Mouse (Mus musculus): ENCODE data around the gene Gramd2. TPM values are rescaled to one million over a fixed set of nuclear protein-coding genes. Genes with fewer than 3 reads are reported as not detected.
A peak's percentile ranks its signal among the peaks of the same experiment; 100 is the strongest.

Gramd2 gene
- polyA plus RNA-seq, 1 experiment from 2014 or later: 0.17 TPM

GRCm38 (mm10) chr9:59678313-59678712 is 1.6 kb upstream of the Gramd2 start:
- H3K9me3 ChIP-seq (ENCODE audit: control insufficient read depth, low read length): no peaks in the 10 kb centered on the region
- no peak overlapping the region for H3K9ac ChIP-seq (ENCODE audit: low read length)
- WGBS: 25% methylated on average over 1 of the region's 1 CpGs
- peaks cover 30% of the 10 kb centered on the region for H3K36me3 ChIP-seq (ENCODE audit: control insufficient read depth, insufficient read depth, low read length)
- DNase-seq (ENCODE audit: low spot score) (no peak), ATAC-seq (ENCODE audit: insufficient read depth, low FRiP score, low TSS enrichment) (no peak)
- H3K27me3 ChIP-seq (ENCODE audit: control insufficient read depth, insufficient read depth, low read length): peaks cover 12% of the 10 kb centered on the region
- no peak overlapping the region for H3K27ac ChIP-seq (ENCODE audit: low read depth, low read length)
- no peak overlapping the region for H3K4me2 ChIP-seq (ENCODE audit: low read depth)
- peaks cover 7% of the 10 kb centered on the region; the same call in 1 of the 2 replicates for H3K4me1 ChIP-seq (ENCODE audit: control insufficient read depth, insufficient read depth, low read length)
- no peak overlapping the region for H3K4me3 ChIP-seq (ENCODE audit: low read depth, low read length)

GRCm38 (mm10) chr9:59680534-59680875 is 561 bp downstream of the Gramd2 start:
- Histone ChIP-seq H3K27me3 (ENCODE audit: control insufficient read depth, insufficient read depth, low read length) (peaks cover 12% of the 10 kb centered on the region), H3K27ac (ENCODE audit: low read depth, low read length) (no peak overlapping the region), H3K4me3 (ENCODE audit: low read depth, low read length) (peak overlapping the region; percentile 36), H3K9ac (ENCODE audit: low read length) (peak overlapping the region; percentile 32), H3K4me2 (ENCODE audit: low read depth) (peak overlapping the region; percentile 92), H3K4me1 (ENCODE audit: control insufficient read depth, insufficient read depth, low read length) (peaks cover 7% of the 10 kb centered on the region; the same call in 1 of the 2 replicates), H3K9me3 (ENCODE audit: control insufficient read depth, low read length) (no peaks in the 10 kb centered on the region), H3K36me3 (ENCODE audit: control insufficient read depth, insufficient read depth, low read length) (peaks cover 15% of the 10 kb centered on the region)
- ATAC-seq (ENCODE audit: insufficient read depth, low FRiP score, low TSS enrichment) (0 out of 2 replicates have a peak, but pooled peaks have one; percentile 6), DNase-seq (ENCODE audit: low spot score) (no peak)
- 6% methylated on average over 16 of the region's 16 CpGs for WGBS

- WGBS: 73% methylated on average over 2 of the region's 2 CpGs
Measured at GRCm38 (mm10) chr9:59684020-59684419, 4.1 kb downstream of the Gramd2 start.

GRCm38 (mm10) chr9:59687416-59688046 is 7.6 kb downstream of the Gramd2 start:
- H3K4me1 ChIP-seq (ENCODE audit: control insufficient read depth, insufficient read depth, low read length): no peaks in the 10 kb centered on the region
- no peak overlapping the region for H3K4me2 ChIP-seq (ENCODE audit: low read depth)
- H3K27ac ChIP-seq (ENCODE audit: low read depth, low read length): no peak overlapping the region
- no peak overlapping the region for H3K9ac ChIP-seq (ENCODE audit: low read length)
- H3K9me3 ChIP-seq (ENCODE audit: control insufficient read depth, low read length): no peaks in the 10 kb centered on the region
- no peak overlapping the region for H3K4me3 ChIP-seq (ENCODE audit: low read depth, low read length)
- H3K36me3 ChIP-seq (ENCODE audit: control insufficient read depth, insufficient read depth, low read length): no peaks in the 10 kb centered on the region
- H3K27me3 ChIP-seq (ENCODE audit: control insufficient read depth, insufficient read depth, low read length): no peaks in the 10 kb centered on the region
- DNase-seq (ENCODE audit: low spot score) (no peak), ATAC-seq (ENCODE audit: insufficient read depth, low FRiP score, low TSS enrichment) (no peak)
- 37% methylated on average over 6 of the region's 6 CpGs for WGBS

More at GRCm38 (mm10) chr9:59684020-59684419, 4.1 kb downstream of the Gramd2 start:
- no peak overlapping the region for H3K9ac ChIP-seq (ENCODE audit: low read length)
- H3K4me2 ChIP-seq (ENCODE audit: low read depth): no peak overlapping the region
- H3K4me3 ChIP-seq (ENCODE audit: low read depth, low read length): no peak overlapping the region
- DNase-seq (ENCODE audit: low spot score) (no peak), ATAC-seq (ENCODE audit: insufficient read depth, low FRiP score, low TSS enrichment) (no peak)
- peaks cover 2% of the 10 kb centered on the region; the same call in 1 of the 2 replicates for H3K36me3 ChIP-seq (ENCODE audit: control insufficient read depth, insufficient read depth, low read length)
- no peaks in the 10 kb centered on the region for H3K9me3 ChIP-seq (ENCODE audit: control insufficient read depth, low read length)
- no peak overlapping the region for H3K27ac ChIP-seq (ENCODE audit: low read depth, low read length)
- H3K27me3 ChIP-seq (ENCODE audit: control insufficient read depth, insufficient read depth, low read length): peaks cover 12% of the 10 kb centered on the region
- H3K4me1 ChIP-seq (ENCODE audit: control insufficient read depth, insufficient read depth, low read length): peaks cover 7% of the 10 kb centered on the region; the same call in 1 of the 2 replicates

GRCm38 (mm10) chr9:59691635-59692094 is 11.7 kb downstream of the Gramd2 start:
- WGBS: 3% methylated on average over 23 of the region's 23 CpGs
- Histone ChIP-seq H3K4me1 (ENCODE audit: control insufficient read depth, insufficient read depth, low read length) (no peaks in the 10 kb centered on the region), H3K4me2 (ENCODE audit: low read depth) (peak overlapping the region; percentile 48), H3K27me3 (ENCODE audit: control insufficient read depth, insufficient read depth, low read length) (no peaks in the 10 kb centered on the region), H3K9me3 (ENCODE audit: control insufficient read depth, low read length) (no peaks in the 10 kb centered on the region), H3K4me3 (ENCODE audit: low read depth, low read length) (peak overlapping the region; percentile 21), H3K36me3 (ENCODE audit: control insufficient read depth, insufficient read depth, low read length) (no peaks in the 10 kb centered on the region), H3K9ac (ENCODE audit: low read length) (peak overlapping the region; percentile 41), H3K27ac (ENCODE audit: low read depth, low read length) (no peak overlapping the region)
- ATAC-seq (ENCODE audit: insufficient read depth, low FRiP score, low TSS enrichment) (no peak), DNase-seq (ENCODE audit: low spot score) (peak; percentile 47)

- ATAC-seq (ENCODE audit: insufficient read depth, low FRiP score, low TSS enrichment) (no peak), DNase-seq (ENCODE audit: low spot score) (no peak)
- Histone ChIP-seq H3K9ac (ENCODE audit: low read length) (peak overlapping the region; percentile 41; the same call in 1 of the 2 replicates), H3K4me2 (ENCODE audit: low read depth) (peak overlapping the region; percentile 48), H3K4me1 (ENCODE audit: control insufficient read depth, insufficient read depth, low read length) (no peaks in the 10 kb centered on the region), H3K9me3 (ENCODE audit: control insufficient read depth, low read length) (no peaks in the 10 kb centered on the region), H3K36me3 (ENCODE audit: control insufficient read depth, insufficient read depth, low read length) (no peaks in the 10 kb centered on the region), H3K4me3 (ENCODE audit: low read depth, low read length) (peak overlapping the region; percentile 21), H3K27ac (ENCODE audit: low read depth, low read length) (no peak overlapping the region), H3K27me3 (ENCODE audit: control insufficient read depth, insufficient read depth, low read length) (no peaks in the 10 kb centered on the region)
- 37% methylated on average over 9 of the region's 9 CpGs for WGBS
Measured at GRCm38 (mm10) chr9:59692145-59692544, 12.2 kb downstream of the Gramd2 start.

GRCm38 (mm10) chr9:59694571-59695450 is 14.9 kb downstream of the Gramd2 start:
- H3K4me2 ChIP-seq (ENCODE audit: low read depth): no peak overlapping the region
- no peaks in the 10 kb centered on the region for H3K4me1 ChIP-seq (ENCODE audit: control insufficient read depth, insufficient read depth, low read length)
- WGBS: 48% methylated on average over 16 of the region's 16 CpGs
- H3K9ac ChIP-seq (ENCODE audit: low read length): no peak overlapping the region
- DNase-seq (ENCODE audit: low spot score) (no peak), ATAC-seq (ENCODE audit: insufficient read depth, low FRiP score, low TSS enrichment) (no peak)
- no peak overlapping the region for H3K4me3 ChIP-seq (ENCODE audit: low read depth, low read length)
- no peaks in the 10 kb centered on the region for H3K36me3 ChIP-seq (ENCODE audit: control insufficient read depth, insufficient read depth, low read length)
- H3K9me3 ChIP-seq (ENCODE audit: control insufficient read depth, low read length): no peaks in the 10 kb centered on the region
- no peaks in the 10 kb centered on the region for H3K27me3 ChIP-seq (ENCODE audit: control insufficient read depth, insufficient read depth, low read length)
- no peak overlapping the region for H3K27ac ChIP-seq (ENCODE audit: low read depth, low read length)

- Histone ChIP-seq H3K4me3 (ENCODE audit: low read depth, low read length) (no peak overlapping the region), H3K27ac (ENCODE audit: low read depth, low read length) (no peak overlapping the region), H3K9ac (ENCODE audit: low read length) (no peak overlapping the region), H3K36me3 (ENCODE audit: control insufficient read depth, insufficient read depth, low read length) (no peaks in the 10 kb centered on the region), H3K4me1 (ENCODE audit: control insufficient read depth, insufficient read depth, low read length) (no peaks in the 10 kb centered on the region), H3K4me2 (ENCODE audit: low read depth) (no peak overlapping the region), H3K27me3 (ENCODE audit: control insufficient read depth, insufficient read depth, low read length) (no peaks in the 10 kb centered on the region), H3K9me3 (ENCODE audit: control insufficient read depth, low read length) (no peaks in the 10 kb centered on the region)
- 41% methylated on average over 3 of the region's 3 CpGs for WGBS
- DNase-seq (ENCODE audit: low spot score) (no peak), ATAC-seq (ENCODE audit: insufficient read depth, low FRiP score, low TSS enrichment) (no peak)
Measured at GRCm38 (mm10) chr9:59695451-59695813, 15.5 kb downstream of the Gramd2 start.

Data from neural tube, embryonic 11.5 days (tissue).